Mouse (Mus musculus): ENCODE results near the gene Mpz. TPM values are rescaled to one million over a fixed set of nuclear protein-coding genes. Genes with fewer than 3 reads are reported as not detected.
A peak's percentile ranks its signal among the peaks of the same experiment; 100 is the strongest.

The Mpz gene
- 10 to 100 TPM; 10.1 to 20.4 TPM for total RNA-seq (2021)
- long read RNA-seq, experiment 1, partial matches to known transcripts = 0 of 13 reads
- long read RNA-seq, experiment 1, other reads (novel, unspliced or antisense) = 10 of 13 reads
- long read RNA-seq, experiment 2, partial matches to known transcripts = 1 of 13 reads
- long read RNA-seq, experiment 2, other reads (novel, unspliced or antisense) = 10 of 13 reads

- DNase-seq = peak; percentile 97
Measured at GRCm38 (mm10) chr1:171149974-171150760, at the start of gene Mpz, which contains the start of gene Sdhc. Mpz (plus strand) TSS chr1:171150711. Sdhc (minus strand) TSS chr1:171150603.

- no peak for DNase-seq
Measured at GRCm38 (mm10) chr1:171101033-171101432, 49.5 kb upstream of the Mpz start.

- DNase-seq = peak; percentile 95
Measured at GRCm38 (mm10) chr1:171101733-171102546, 48.6 kb upstream of the Mpz start.

GRCm38 (mm10) chr1:171102547-171103177, 47.8 kb upstream of the Mpz start:
- peak; percentile 91 for DNase-seq

GRCm38 (mm10) chr1:171103179-171103840, 47.2 kb upstream of the Mpz start:
- DNase-seq = no peak

GRCm38 (mm10) chr1:171105226-171105625, 45.3 kb upstream of the Mpz start:
- DNase-seq = peak; percentile 65

- DNase-seq = no peak
Measured at GRCm38 (mm10) chr1:171109620-171110019, 40.9 kb upstream of the Mpz start.

GRCm38 (mm10) chr1:171110659-171111019, 39.9 kb upstream of the Mpz start:
- DNase-seq = no peak

- DNase-seq = peak; percentile 93
Measured at GRCm38 (mm10) chr1:171111020-171111780, 39.3 kb upstream of the Mpz start.

GRCm38 (mm10) chr1:171111781-171112575, 38.5 kb upstream of the Mpz start:
- peak; percentile 71 for DNase-seq

GRCm38 (mm10) chr1:171112986-171113385, 37.5 kb upstream of the Mpz start:
- no peak for DNase-seq

GRCm38 (mm10) chr1:171113873-171114299, 36.6 kb upstream of the Mpz start, which contains the start of gene Cfap126:
Cfap126 (plus strand) TSS chr1:171113918.
- DNase-seq = peak; percentile 90

- no peak for DNase-seq
Measured at GRCm38 (mm10) chr1:171116280-171116679, 34.2 kb upstream of the Mpz start.

- peak; percentile 73 for DNase-seq
Measured at GRCm38 (mm10) chr1:171118269-171118684, 32.2 kb upstream of the Mpz start.

- no peak for DNase-seq
Measured at GRCm38 (mm10) chr1:171118996-171119395, 31.5 kb upstream of the Mpz start.

- DNase-seq = no peak
Measured at GRCm38 (mm10) chr1:171119405-171119804, 31.1 kb upstream of the Mpz start.

GRCm38 (mm10) chr1:171120893-171121292, 29.6 kb upstream of the Mpz start:
- no peak for DNase-seq

- DNase-seq = no peak
Measured at GRCm38 (mm10) chr1:171121839-171122238, 28.7 kb upstream of the Mpz start.

GRCm38 (mm10) chr1:171122932-171123331, 27.6 kb upstream of the Mpz start:
- DNase-seq = peak; percentile 62

- no peak for DNase-seq
Measured at GRCm38 (mm10) chr1:171124398-171124797, 26.1 kb upstream of the Mpz start.

Data from adrenal gland, postnatal 10 days (tissue).